Mouse (Mus musculus) forebrain, embryonic 11.5 days (tissue): ENCODE measurements around the gene Gm11937. TPM values are rescaled to one million over a fixed set of nuclear protein-coding genes. Genes with fewer than 3 reads are reported as not detected.
A peak's percentile ranks its signal among the peaks of the same experiment; 100 is the strongest.
"Not testable (repeated sequence)": the region's sequence is repeated elsewhere in the genome, so short reads cannot be mapped to it uniquely, and the experiment has no call there.

Experiments
- ATAC-seq: fragments of 200-750 bp; cut with Nextera tagmentation; replicated peaks from 2 replicates; pipeline ENCODE4 v1.8.0; 2017; ENCODE audit warnings: moderate TSS enrichment; ENCODE audit not compliant: low FRiP score
- DNase-seq: peaks from one replicate; pipeline ENCODE4 v3.0.0-alpha.2; 2017; ENCODE audit warnings: low spot score
- H3K27ac ChIP-seq: fragments of 300-500 bp; sonication (generic); 2 replicates; pipeline ENCODE4 v1.5.1; 2014; ENCODE audit warnings: low read depth, low read length
- H3K27me3 ChIP-seq: fragments of 300-500 bp; sonication (generic); 2 replicates; pipeline ENCODE4 v1.6.1; 2014; ENCODE audit warnings: mild to moderate bottlenecking, low read length, mixed read lengths; ENCODE audit not compliant: control insufficient read depth, insufficient read depth
- H3K36me3 ChIP-seq: fragments of 300-500 bp; sonication (generic); 2 replicates; pipeline ENCODE4 v1.6.1; 2014; ENCODE audit warnings: mild to moderate bottlenecking, low read length, moderate library complexity, mixed read lengths; ENCODE audit not compliant: control insufficient read depth, insufficient read depth
- H3K4me1 ChIP-seq: fragments of 300-500 bp; sonication (generic); replicated peaks from 2 replicates; pipeline ENCODE4 v1.6.1; 2014; ENCODE audit warnings: low read length, mixed read lengths; ENCODE audit not compliant: control insufficient read depth, insufficient read depth
- H3K4me2 ChIP-seq: fragments of 300-500 bp; sonication (generic); 2 replicates; pipeline ENCODE4 v1.6.1; 2014; ENCODE audit warnings: low read depth, mild to moderate bottlenecking, low read length, moderate library complexity, mixed read lengths; ENCODE audit not compliant: severe bottlenecking
- H3K4me3 ChIP-seq: fragments of 300-500 bp; sonication (generic); 2 replicates; pipeline ENCODE4 v1.5.1; 2014; ENCODE audit warnings: low read depth, low read length
- H3K9ac ChIP-seq: fragments of 300-500 bp; sonication (generic); 2 replicates; pipeline ENCODE4 v1.6.1; 2014; ENCODE audit warnings: low read length
- H3K9me3 ChIP-seq: fragments of 300-500 bp; sonication (generic); 2 replicates; pipeline ENCODE4 v1.6.1; 2016; ENCODE audit warnings: low read length, mixed read lengths; ENCODE audit not compliant: control insufficient read depth
- WGBS: fragments of 180-500 bp; shearing (Covaris S2); extraction: QIAGEN DNeasy Blood & Tissue Kit; methylation state at CpG from one replicate; pipeline ENCODE4 v1.1.7; 2014; 5-methylcytosine and 5-hydroxymethylcytosine counted together
- polyA plus RNA-seq: library from polyadenylated mRNA; unstranded; fragments of >200 nt; fragmentation: Nextera tagmentation; extraction: Ambion mirVana; gene quantifications from 2 replicates; pipeline ENCODE4 v1.2.1, GENCODE M21; 2014

The Gm11937 gene
- polyA plus RNA-seq, 1 experiment from 2014 or later = not detected

- H3K27me3 ChIP-seq, H3K27ac ChIP-seq, H3K4me3 ChIP-seq, DNase-seq, H3K9me3 ChIP-seq, ATAC-seq, H3K4me1 ChIP-seq, H3K4me2 ChIP-seq, H3K9ac ChIP-seq, H3K36me3 ChIP-seq: not testable (repeated sequence)
- WGBS = 80% methylated on average over 6 of the region's 6 CpGs
Measured at GRCm38 (mm10) chr11:99597742-99598141, 12.2 kb downstream of the Gm11937 start, which contains the start of gene Krtap9-3. TSS of gene Krtap9-3 (minus strand) at chr11:99598105.

GRCm38 (mm10) chr11:99590981-99591380 lies 19.0 kb downstream of the Gm11937 start, which contains the start of gene Krtap1-3:
TSS of gene Krtap1-3 (minus strand) at chr11:99591339.
- H3K4me2 ChIP-seq = no peak within 1 kb of the TSS
- no peaks in the 10 kb centered on the region for H3K9me3 ChIP-seq
- 87% methylated on average over 6 of the region's 6 CpGs for WGBS
- H3K4me1 ChIP-seq = no peaks in the 10 kb centered on the region
- H3K9ac ChIP-seq = no peak within 1 kb of the TSS
- H3K27ac ChIP-seq = no peak within 1 kb of the TSS
- H3K27me3 ChIP-seq = no peaks in the 10 kb centered on the region
- DNase-seq = no peak
- no peak for ATAC-seq
- no peaks in the 10 kb centered on the region for H3K36me3 ChIP-seq
- H3K4me3 ChIP-seq = no peak within 1 kb of the TSS

GRCm38 (mm10) chr11:99585096-99585495 lies 24.9 kb downstream of the Gm11937 start:
- WGBS = 95% methylated on average over 7 of the region's 7 CpGs
- Histone ChIP-seq H3K9ac (no peak overlapping the region), H3K4me2 (no peak overlapping the region), H3K27ac (no peak overlapping the region), H3K4me1 (no peaks in the 10 kb centered on the region), H3K9me3 (no peaks in the 10 kb centered on the region), H3K36me3 (no peaks in the 10 kb centered on the region), H3K27me3 (no peaks in the 10 kb centered on the region), H3K4me3 (no peak overlapping the region)
- no peak for ATAC-seq
- no peak for DNase-seq

GRCm38 (mm10) chr11:99583245-99583704 lies 26.7 kb downstream of the Gm11937 start, which contains the start of gene Krtap1-4:
TSS of gene Krtap1-4 (minus strand) at chr11:99583654.
- no peak within 1 kb of the TSS for H3K9ac ChIP-seq
- no peaks in the 10 kb centered on the region for H3K27me3 ChIP-seq
- no peak within 1 kb of the TSS for H3K4me2 ChIP-seq
- H3K4me3 ChIP-seq = no peak within 1 kb of the TSS
- H3K27ac ChIP-seq = no peak within 1 kb of the TSS
- 75% methylated on average over 5 of the region's 5 CpGs for WGBS
- no peaks in the 10 kb centered on the region for H3K9me3 ChIP-seq
- H3K36me3 ChIP-seq = no peaks in the 10 kb centered on the region
- DNase-seq = no peak
- no peaks in the 10 kb centered on the region for H3K4me1 ChIP-seq
- no peak for ATAC-seq

- ATAC-seq = no peak
- no peaks in the 10 kb centered on the region for H3K4me1 ChIP-seq
- no peak for DNase-seq
- no peak overlapping the region for H3K4me2 ChIP-seq
- 87% methylated on average over 6 of the region's 6 CpGs for WGBS
- H3K4me3 ChIP-seq = no peak overlapping the region
- no peaks in the 10 kb centered on the region for H3K36me3 ChIP-seq
- no peaks in the 10 kb centered on the region for H3K27me3 ChIP-seq
- no peaks in the 10 kb centered on the region for H3K9me3 ChIP-seq
- H3K9ac ChIP-seq = no peak overlapping the region
- no peak overlapping the region for H3K27ac ChIP-seq
Measured at GRCm38 (mm10) chr11:99581564-99581963, 28.4 kb downstream of the Gm11937 start.

GRCm38 (mm10) chr11:99581051-99581450 lies 28.9 kb downstream of the Gm11937 start:
- Histone ChIP-seq H3K4me1 (no peaks in the 10 kb centered on the region), H3K27me3 (no peaks in the 10 kb centered on the region), H3K4me2 (no peak overlapping the region), H3K9ac (no peak overlapping the region), H3K9me3 (no peaks in the 10 kb centered on the region), H3K4me3 (no peak overlapping the region), H3K36me3 (no peaks in the 10 kb centered on the region), H3K27ac (no peak overlapping the region)
- no peak for ATAC-seq
- DNase-seq = no peak
- 93% methylated on average over 5 of the region's 5 CpGs for WGBS

GRCm38 (mm10) chr11:99580636-99581035 lies 29.4 kb downstream of the Gm11937 start, which contains the start of gene Krtap1-5:
TSS of gene Krtap1-5 (minus strand) at chr11:99581016.
- no peaks in the 10 kb centered on the region for H3K36me3 ChIP-seq
- no peak for ATAC-seq
- no peaks in the 10 kb centered on the region for H3K9me3 ChIP-seq
- H3K4me2 ChIP-seq = no peak within 1 kb of the TSS
- no peak within 1 kb of the TSS for H3K27ac ChIP-seq
- WGBS = 85% methylated on average over 6 of the region's 6 CpGs
- H3K27me3 ChIP-seq = no peaks in the 10 kb centered on the region
- no peak within 1 kb of the TSS for H3K9ac ChIP-seq
- no peaks in the 10 kb centered on the region for H3K4me1 ChIP-seq
- DNase-seq = no peak
- no peak within 1 kb of the TSS for H3K4me3 ChIP-seq

- Histone ChIP-seq H3K9me3 (no peaks in the 10 kb centered on the region), H3K4me1 (no peaks in the 10 kb centered on the region), H3K4me2 (0 out of 2 replicates have a peak overlapping the region, but pooled peaks have one; percentile 26), H3K27me3 (no peaks in the 10 kb centered on the region), H3K27ac (no peak overlapping the region), H3K36me3 (no peaks in the 10 kb centered on the region), H3K9ac (no peak overlapping the region), H3K4me3 (no peak overlapping the region)
- DNase-seq (peak; percentile 91), ATAC-seq (peak; percentile 76)
- WGBS = 6% methylated on average over 7 of the region's 7 CpGs
Measured at GRCm38 (mm10) chr11:99574106-99574505, 35.9 kb downstream of the Gm11937 start.

- no peak for DNase-seq
- 31% methylated on average over 4 of the region's 4 CpGs for WGBS
- H3K4me2 ChIP-seq = no peak overlapping the region
Measured at GRCm38 (mm10) chr11:99573164-99573563, 36.8 kb downstream of the Gm11937 start.

More at GRCm38 (mm10) chr11:99573164-99573563, 36.8 kb downstream of the Gm11937 start:
- H3K36me3 ChIP-seq = no peaks in the 10 kb centered on the region
- H3K9me3 ChIP-seq = no peaks in the 10 kb centered on the region
- H3K4me3 ChIP-seq = no peak overlapping the region
- no peaks in the 10 kb centered on the region for H3K27me3 ChIP-seq
- no peak overlapping the region for H3K27ac ChIP-seq
- H3K9ac ChIP-seq = no peak overlapping the region
- no peaks in the 10 kb centered on the region for H3K4me1 ChIP-seq
- no peak for ATAC-seq
